Mouse (Mus musculus) cerebellum, postnatal 4 days (tissue): ENCODE results near the gene Mapk6.
"Not testable (repeated sequence)": the region's sequence is repeated elsewhere in the genome, so short reads cannot be mapped to it uniquely, and the experiment has no call there.

Experiments used
- DNase-seq, 2 experiments: peaks; one replicate each; pipeline ENCODE4 v3.0.0; 2022; ENCODE audit warnings: low spot score in 2 of 2, mixed read lengths in 1 of 2

Mapk6 gene

DNA sequence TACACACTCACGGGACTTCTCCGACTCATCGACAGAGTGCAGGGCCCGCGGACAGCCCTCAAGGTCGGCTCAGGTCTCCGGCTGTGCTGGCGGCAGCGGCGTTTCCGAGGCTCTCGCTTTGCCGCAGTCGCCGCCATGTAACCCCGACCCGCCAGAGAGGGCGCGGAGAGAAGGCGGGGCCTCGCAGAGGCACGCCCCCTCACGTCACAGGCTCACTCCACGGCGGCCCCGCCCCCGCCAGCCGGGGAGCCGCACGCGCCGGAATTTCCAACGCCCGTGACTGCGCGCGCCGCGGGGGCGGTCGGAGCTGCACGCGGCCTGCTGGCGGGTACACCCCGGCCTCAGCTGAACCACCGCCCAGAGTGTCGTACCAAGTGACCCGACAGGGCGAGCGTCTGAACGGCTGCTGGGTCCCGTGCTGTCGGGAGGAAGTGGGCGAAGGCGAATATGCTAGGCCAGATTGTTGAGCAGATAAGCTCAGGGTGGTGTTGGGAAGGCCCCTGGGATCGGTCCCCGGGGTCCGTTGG lies at the start of gene Mapk6:
Gene Mapk6 (minus strand): TSS at position 154 of the 527 bp plus-strand sequence.
- peak; percentile 96 to 98 for DNase-seq

DNA sequence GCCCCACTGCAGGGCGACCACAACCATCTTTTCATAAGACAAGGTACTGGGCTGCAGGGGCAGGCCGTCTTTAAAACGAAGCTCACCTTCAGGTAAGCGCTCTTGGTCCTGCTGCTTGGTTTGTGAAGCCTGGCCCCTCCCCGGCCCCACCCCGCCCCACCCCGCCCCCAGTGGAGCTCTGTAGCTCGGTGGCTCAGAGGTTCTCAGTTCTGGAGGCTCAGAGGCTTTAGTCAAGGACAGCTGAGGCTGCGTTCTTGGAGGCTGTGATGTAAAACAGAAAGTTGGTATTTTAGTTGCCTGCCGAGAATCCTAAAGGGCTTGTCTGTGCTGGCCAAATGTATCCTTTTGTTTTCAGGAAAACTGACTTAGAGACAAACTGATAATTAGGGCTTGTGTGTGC lies 45.9 kb upstream of the Mapk6 start:
- no peak for DNase-seq

DNA sequence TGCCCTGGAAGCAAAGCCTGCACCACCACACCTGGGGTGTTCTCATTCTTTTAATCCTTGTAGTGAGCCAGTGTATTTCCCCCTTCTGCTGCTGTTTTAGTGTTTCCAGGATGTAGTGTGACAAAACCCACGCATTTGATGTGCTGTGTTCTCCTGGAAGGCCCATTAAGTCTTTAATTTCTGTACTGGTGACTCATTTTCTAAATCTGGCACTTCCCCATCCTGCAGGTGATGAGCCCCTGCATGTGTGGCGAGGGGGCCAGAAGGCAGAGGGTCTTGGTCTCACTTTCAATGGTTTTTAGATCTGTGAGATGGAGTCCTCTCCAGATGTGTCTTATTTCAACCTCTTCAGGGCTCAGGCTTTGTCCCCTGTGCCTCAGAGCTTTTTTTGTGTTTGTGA lies 44.2 kb upstream of the Mapk6 start:
- no peak for DNase-seq

DNA sequence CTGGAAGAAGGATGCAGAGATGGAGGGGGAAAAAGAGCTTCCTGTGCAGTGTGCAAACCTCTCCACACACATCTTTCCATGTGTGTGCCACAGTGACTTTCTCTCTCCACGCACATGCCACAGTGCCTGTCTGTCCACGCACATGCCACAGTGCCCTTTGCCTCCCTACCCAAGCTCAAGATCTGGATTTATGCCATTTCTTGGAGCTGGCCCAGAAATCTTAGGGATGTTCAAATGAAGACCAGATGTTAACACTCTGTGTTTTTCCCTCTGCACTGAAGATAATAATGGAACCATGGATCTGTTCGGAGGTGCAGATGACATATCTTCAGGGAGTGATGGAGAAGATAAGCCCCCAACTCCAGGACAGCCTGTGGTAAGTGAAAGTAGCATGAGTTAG lies 38.2 kb upstream of the Mapk6 start:
- no peak for DNase-seq

DNA sequence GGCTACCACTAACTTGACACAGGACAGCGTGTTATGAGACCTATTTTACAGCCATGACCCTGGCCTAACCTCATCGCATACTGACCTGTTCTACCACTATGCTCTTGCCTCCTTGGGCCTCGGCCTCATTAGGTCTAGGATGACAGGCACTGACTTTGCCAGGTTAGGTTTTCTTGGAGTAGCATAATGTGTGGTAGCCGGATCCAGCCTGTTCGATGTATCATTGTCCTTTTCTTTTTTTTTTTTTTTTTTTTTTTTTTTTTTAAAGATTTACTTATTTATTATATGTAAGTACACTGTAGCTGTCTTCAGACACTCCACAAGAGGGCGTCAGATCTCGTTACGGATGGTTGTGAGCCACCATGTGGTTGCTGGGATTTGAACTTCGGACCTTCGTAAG lies 36.8 kb upstream of the Mapk6 start:
- DNase-seq = not testable (repeated sequence)

DNA sequence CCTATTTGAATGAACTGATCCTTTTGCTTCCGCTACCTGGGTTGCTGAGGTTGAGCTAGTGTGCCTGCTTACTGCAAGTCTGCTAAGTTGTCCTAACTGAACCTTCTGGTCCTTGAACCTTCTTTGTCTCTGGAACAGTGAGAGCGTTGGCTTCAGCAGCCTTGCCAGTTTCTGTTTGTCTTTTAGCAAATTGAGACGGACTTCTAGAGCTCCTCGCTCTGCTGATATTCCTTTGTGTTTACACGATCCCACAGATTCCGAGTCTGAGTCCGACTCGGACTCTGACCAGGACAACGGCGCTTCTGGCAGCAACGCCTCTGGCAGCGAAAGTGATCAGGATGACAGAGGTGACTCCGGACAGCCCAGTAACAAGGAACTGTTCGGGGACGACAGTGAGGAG lies 35.2 kb upstream of the Mapk6 start:
- no peak for DNase-seq

DNA sequence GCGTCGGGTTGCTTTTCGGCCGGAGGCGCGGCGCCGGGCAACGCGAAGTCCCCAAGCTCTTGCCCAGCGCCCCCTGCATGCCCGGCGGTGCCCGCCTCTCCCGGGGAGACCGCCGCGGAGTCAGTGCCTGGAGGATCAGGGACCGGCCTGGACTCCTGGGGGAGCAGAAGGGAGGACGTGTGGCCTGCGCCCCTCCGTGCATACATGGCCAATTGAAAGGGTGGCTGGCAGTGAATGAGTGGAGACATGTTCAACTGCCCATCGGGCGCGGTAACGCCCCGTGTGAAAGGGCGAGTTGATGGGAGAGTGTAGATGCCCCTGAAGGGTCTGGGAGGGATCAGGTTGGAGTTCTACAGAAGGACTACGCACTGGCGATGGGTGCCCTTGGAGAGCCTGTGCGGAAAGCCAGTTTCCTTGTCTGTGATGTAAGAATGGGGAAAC lies 31.9 kb upstream of the Mapk6 start:
- peak in 1 of 2 experiments; percentile 36 for DNase-seq

DNA sequence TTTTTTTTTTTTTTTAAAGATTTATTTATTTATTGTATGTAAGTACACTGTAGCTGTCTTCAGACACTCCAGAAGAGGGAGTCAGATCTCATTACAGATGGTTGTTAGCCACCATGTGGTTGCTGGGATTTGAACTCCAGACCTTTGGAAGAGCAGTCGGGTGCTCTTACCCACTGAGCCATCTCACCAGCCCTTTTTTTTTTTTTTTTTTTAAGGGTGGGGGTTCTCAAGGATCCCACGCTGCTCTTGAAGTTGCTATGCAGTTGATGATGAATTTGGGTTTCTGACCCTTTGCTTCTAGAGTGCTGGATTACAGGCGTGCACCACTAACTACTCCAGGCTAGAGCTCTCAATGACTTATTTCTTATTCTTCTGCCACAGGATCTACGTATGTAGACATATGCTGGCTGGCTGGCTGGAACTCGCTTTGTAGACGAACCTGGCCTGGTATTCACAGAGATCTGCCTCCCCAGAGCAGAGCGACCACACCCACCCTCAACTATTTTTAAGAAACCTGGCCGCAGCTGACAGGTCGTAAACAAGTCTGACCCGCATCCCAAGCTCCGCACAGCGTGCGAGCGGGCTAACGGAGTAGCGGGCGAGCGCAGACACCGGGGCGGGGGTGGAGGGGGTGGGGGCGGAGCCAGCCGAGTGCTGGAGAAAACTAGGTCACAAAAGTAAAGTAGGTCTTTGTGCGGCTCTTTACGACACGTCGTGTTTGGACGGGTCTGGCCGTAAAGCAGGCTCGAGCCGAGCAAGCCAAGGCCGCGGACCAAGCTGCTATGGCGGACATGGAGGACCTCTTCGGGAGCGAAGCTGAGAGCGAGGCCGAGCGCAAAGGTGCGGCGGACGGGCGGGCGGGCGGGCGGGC lies 31.2 kb upstream of the Mapk6 start, which contains the start of gene Leo1:
Gene Leo1 (plus strand): TSS at position 729 of the 871 bp plus-strand sequence.
- DNase-seq = peak; percentile 50 to 82

DNA sequence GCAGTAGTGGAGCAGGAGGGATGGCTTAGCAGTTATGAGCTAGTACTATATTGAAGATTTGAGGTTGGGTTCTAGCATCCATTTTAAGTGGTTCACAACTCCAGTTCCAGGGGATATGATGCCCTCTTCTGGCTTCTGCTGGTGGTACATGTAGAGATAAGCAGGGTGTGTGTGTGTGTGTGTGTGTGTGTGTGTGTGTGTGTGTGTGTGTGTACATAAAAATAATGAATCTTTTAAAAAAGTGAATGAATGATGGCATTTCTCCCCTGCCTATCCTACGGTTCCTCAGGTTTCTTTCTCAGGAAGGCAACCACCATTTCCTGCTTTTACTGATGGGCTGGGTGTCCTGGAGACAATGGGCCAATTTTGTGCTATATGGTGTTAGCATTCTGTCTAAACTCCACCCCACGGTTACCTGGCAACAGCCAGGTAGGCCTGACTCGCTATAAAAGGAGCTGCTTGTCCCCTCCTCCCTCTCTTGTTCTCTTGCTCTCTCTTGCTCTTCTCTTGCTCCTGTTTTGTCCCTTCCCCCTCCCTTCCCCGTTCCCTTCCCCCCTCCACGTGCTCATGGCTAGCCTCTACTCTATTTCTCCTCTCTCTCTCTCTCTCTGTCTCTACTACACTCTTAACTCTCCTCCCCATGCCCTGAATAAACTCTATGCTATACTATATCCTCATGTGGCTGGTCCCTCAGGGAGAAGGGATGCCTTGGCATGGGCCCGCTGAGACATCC lies 28.0 kb upstream of the Mapk6 start:
- no peak for DNase-seq

DNA sequence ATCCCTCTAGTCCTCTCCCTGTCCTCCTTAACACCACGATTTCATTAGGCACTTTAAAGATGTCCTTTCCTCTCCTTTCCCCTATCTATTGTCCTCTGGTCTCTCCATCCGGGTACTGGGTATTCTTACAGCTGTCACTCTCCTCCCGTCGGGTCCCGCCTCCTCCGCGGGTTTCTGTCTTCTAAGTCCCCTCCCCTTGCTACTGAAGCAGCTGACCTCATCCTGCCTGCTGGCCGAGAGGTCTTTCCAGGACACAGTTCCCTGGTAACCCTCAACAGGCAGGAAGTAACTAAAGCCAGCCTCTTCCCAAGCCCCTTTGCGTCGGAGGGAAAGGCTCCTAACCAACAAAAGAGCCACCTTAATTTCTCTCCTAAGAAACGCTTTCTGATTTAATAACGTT lies 26.1 kb upstream of the Mapk6 start:
- DNase-seq = peak in 1 of 2 experiments; percentile 48

DNA sequence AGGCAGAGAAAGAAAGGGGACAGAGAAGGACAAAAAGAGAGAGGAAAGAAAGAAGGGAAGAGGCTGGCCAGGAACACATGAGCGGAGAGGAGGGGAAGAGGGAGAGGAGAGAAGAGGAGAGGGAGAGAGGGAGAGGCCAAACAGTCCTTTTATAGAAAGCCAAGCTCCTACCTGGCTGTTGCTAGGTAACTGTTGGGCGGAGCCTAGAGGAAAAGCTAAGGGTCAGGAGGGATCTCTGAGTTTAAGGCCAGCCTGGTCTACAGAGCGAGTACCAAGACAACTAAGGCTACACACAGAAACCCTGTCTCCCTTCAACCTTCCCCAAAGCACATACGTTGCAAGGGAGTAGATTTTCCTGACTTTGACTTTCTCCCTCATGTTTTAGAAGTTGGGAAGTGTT lies 25.5 kb upstream of the Mapk6 start:
- DNase-seq = no peak

DNA sequence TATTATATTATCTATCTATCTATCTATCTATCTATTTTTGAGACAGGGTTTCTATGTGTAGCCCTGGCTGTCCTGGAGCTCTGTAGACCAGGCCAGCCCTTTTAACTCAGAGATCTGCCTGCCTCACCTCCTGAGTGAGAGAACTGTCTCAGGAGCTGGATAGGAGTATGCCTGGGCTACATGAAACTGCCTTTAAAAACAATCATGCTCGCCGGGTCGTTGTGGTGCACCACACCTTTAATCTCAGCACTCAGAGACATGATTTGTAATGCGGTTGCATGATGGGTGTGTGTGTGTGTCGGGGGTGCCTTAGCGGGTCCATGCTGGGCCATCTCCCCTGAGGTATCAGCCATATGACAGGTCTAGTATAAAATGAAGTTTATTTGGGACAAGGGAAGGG lies 25.1 kb upstream of the Mapk6 start:
- DNase-seq = no peak

DNA sequence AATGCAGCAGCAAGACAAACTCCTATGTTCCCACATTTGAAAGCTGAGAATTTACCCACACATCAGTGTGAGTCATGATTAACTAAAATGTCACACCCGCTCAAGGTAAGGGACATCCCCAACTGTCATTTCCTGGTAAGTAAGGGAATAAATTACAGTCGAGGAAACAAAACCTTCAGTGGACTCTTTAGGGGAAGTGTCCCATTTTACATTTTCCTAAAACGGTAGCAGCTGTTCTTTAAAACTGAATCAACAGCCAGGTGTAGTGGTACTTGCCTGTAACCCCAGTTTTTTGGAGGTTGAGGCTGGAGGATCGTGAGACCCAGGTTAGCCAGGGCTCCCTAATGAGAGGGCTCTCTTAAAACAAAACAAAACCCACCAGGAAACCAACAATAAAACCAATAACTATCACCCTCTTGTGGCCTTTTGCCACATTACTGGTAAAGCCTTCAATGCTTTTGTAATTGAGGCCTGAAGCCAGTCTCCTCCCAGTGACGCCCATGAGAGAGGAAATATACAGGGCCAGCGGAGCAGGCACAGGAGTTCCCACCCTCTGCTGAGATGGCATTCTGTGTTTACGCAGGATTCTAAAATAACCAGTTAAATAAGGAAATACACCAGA lies 24.5 kb upstream of the Mapk6 start:
- peak in 1 of 2 experiments; percentile 34 for DNase-seq

DNA sequence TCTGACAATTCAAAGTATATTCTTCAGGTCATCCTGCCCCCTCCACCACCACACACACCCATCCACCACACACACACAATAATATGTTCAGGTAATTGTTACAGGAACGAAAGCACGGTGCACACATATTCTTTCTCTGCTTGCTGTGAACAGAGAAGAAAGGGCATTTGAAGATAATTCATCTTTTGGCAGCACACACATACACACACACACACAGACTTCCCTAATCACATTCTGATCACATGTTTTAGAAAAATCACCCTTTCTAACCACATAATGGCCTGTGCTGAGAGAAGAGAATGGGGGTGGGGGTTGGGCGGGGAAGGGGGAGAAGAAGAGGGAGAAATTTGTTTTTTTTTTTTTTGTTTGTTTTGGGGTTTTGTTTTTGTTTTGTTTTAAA lies 22.9 kb upstream of the Mapk6 start:
- no peak for DNase-seq

DNA sequence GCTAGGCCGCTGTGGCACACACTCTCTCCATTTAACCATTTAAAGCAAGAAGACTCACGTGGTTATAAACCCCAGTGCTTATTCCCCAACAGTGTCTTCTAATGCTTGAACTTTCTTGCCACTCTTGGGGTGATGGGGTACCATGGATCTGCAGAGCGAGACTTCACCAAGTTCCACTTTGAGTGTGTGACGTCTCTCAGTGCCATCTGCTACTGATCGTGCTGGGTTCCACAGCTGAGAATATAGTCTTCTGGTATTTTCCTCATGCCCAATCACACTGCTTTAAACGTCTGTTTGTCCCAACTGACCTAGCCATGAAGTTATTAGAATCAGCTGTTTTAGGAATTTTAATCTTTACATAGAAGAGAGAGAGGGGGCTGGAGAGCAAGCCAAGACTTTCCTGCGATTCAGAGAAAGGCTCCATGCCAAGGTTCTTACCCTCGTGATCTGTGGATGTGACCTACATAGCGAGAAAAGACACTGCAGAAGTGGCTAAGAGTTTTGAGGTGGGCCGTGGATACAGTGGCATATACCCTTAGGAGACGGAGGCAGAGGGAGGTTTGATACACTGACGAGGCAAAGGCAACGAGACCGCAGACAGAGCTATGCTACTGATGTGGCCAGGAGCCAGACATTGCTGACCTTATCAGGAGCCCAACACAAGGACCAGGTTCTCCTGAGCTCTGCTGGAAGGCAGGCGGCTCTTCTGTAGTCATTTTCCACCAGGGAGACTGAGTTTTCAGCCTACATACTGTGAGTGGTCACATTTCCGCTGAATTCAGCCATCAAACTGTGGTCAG lies 21.2 kb upstream of the Mapk6 start:
- no peak for DNase-seq

DNA sequence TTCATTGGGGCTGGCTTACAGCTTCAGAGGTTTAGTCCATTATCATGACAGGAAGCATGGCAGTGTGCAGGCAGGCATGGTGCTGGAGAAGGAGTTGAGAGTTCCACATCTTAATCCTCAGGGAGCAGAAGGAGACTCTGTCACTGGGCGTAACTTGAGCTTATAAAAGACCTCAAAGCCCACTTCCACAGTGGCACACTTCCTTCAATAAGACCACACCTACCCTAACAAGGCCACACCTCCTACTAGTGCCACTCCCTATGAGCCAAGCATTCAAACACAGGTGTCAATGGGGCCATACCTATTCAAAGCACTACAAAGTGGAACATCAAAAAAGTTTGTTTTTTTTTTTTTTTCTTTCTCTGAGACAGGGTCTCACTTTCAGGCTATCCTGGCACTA lies 19.9 kb upstream of the Mapk6 start:
- no peak for DNase-seq

DNA sequence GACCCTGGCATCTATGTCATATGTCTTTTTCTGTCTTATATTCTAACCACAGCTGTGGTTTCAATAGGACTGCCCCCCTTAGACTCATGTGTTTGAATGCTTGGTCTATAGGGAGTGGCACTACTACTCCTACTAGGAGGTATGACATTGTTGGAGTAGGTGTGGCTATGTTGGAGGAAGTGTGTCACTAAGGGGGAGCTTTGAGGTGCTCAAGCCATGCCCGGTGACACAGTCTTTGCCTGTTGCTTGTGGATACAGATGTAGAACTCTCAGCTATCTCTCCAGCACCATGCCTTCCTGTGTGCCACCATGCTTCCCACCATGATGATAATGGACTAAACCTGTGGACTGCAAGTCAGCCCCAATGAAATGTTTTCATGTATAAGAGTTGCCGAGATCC lies 19.2 kb upstream of the Mapk6 start:
- no peak for DNase-seq

DNA sequence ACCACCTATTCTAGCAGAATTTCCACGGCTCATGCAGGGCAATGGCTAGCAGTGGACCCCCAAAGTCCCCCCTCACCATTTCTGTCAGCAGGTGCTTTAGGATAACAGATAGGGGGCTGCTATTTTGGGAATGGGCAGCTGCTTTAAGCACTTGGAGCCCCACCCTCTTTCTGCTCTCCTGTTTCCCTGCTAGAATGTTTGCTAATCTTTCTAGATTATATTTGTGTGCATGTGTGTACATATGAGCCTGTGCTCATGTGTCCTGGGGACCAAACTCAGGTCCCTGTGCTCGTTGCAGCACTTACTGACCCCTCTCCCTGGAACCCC lies 18.4 kb upstream of the Mapk6 start:
- no peak for DNase-seq

DNA sequence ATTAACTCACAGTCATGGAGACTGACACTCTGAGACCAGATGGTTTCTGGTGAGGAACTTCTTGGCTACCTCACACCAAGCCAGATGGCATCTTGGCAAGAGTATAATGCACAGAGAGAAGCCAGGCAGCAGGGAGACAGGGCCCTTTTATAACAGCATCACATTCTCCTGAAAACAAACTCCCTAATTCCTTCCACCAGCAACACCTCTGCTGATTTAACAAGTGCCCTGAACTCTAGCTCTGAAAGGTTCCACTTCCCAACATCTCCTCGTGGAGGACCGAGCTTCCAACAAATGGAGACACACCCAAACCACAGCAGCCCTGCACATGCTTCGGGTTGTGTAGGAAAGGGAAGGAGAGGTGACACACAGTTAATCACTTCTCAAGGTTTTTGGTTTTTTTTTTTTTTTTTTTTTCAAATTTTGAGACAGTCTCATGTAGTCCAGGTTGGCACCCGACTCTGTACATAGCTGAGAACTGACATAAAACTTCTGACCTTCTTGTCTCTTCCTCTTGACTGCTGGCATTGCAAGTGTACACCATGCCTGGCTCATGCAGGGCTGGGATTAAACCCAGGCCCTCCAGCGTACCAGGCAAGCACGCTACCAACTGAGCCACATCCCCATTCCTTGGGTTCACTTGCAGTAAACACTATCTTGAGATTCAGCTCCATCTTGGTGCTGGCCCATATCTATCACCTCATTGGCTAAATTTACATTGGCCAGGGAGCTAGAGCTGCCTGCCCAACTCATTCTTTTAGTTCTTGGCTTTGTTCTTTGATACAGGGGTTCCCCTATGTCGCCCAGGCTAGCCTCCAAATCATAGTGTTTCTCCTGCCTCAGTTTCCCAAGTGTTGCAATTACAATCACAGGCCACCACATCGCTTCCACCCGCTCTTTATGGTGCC lies 17.8 kb upstream of the Mapk6 start:
- peak in 1 of 2 experiments; percentile 37 for DNase-seq

DNA sequence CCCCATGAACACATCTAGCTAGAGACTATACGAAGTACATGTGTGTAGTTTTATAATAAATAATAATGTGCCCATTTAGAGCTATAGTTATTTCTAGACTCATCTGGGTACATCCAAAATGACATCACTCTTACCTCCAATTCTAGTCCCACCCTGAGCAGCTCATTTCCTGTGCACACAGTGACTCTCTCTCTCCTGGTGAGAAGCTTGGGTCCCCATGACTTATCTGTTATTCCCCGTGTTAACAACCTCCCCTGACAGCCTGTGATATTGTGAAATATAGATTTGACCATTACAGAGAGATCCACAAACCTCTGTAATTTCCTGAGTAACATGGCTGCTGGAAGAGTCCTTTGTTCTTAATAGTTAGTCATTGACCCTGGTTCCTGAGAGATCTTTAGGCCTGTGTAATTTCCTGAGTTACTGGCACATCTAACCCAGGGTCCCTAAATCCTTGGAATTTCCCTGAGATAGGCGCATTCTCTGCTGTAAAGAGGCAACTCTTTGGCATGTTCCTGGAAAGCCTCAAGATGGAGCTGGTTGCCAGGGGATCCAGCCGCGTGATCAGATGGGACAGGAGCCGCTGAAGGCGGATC lies 16.1 kb upstream of the Mapk6 start:
- DNase-seq = no peak
